Comparison of ENCODE assay signal across 10 mouse cellular contexts in genomic region chr10:67644280-67644679, GRCm38 (mm10).
DNase-seq lines count a peak whose midpoint lies in the region; ATAC-seq lines count a peak whose summit lies in the region.
"Had no signal": no experiment of that assay in that cellular context is flagged by ENCODE, and none has a peak within 500 bp of the region (broad histone marks: within the 10 kb centered on the region; RNA-seq: fewer than 3 reads in every experiment).

No protein-coding gene starts in this region.

- WGBS in embryonic facial prominence, embryonic 11.5 days = 42% methylated on average over 1 of the region's 1 CpGs
- 35% methylated on average over 1 of the region's 1 CpGs for WGBS in embryonic facial prominence, embryonic 10.5 days
- WGBS in midbrain, embryonic 11.5 days = 70% methylated on average over 1 of the region's 1 CpGs
- WGBS in intestine, embryonic 15.5 days = 27% methylated on average over 1 of the region's 1 CpGs

- no peaks in the 10 kb centered on the region for H3K9me3 ChIP-seq in embryonic facial prominence, embryonic 11.5 days (replicated peaks; ENCODE audit: control insufficient read depth, low read length)
- no peaks in the 10 kb centered on the region for H3K9me3 ChIP-seq in embryonic facial prominence, embryonic 10.5 days
- no peaks in the 10 kb centered on the region for H3K9me3 ChIP-seq in midbrain, embryonic 11.5 days (ENCODE audit: control insufficient read depth, low read length)
- H3K9me3 ChIP-seq in intestine, embryonic 15.5 days = no peaks in the 10 kb centered on the region
- H3K9me3 ChIP-seq: stomach, embryonic 15.5 days had no signal

- no peak overlapping the region for H3K4me2 ChIP-seq in embryonic facial prominence, embryonic 11.5 days (ENCODE audit: low read depth, low read length)
- no peak overlapping the region for H3K4me2 ChIP-seq in midbrain, embryonic 11.5 days
- H3K4me2 ChIP-seq in intestine, embryonic 15.5 days (replicated peaks) = no peak overlapping the region
- H3K4me2 ChIP-seq: stomach, embryonic 15.5 days had no signal

- no peaks in the 10 kb centered on the region; the same call in 1 of the 2 replicates for H3K4me1 ChIP-seq in embryonic facial prominence, embryonic 11.5 days (ENCODE audit: control insufficient read depth, insufficient read depth, low read length)
- H3K4me1 ChIP-seq in embryonic facial prominence, embryonic 10.5 days = peaks cover 40% of the 10 kb centered on the region
- H3K4me1 ChIP-seq in midbrain, embryonic 11.5 days (ENCODE audit: control insufficient read depth, insufficient read depth, low read length) = peaks cover 3% of the 10 kb centered on the region
- H3K4me1 ChIP-seq in intestine, embryonic 15.5 days (replicated peaks) = no peaks in the 10 kb centered on the region

- no peak overlapping the region for H3K4me3 ChIP-seq in embryonic facial prominence, embryonic 11.5 days (ENCODE audit: low read depth, low read length)
- H3K4me3 ChIP-seq in embryonic facial prominence, embryonic 10.5 days = no peak overlapping the region
- H3K4me3 ChIP-seq in midbrain, embryonic 11.5 days (ENCODE audit: low read depth, low read length) = no peak overlapping the region
- no peak overlapping the region for H3K4me3 ChIP-seq in intestine, embryonic 15.5 days (replicated peaks)
- H3K4me3 ChIP-seq: stomach, embryonic 15.5 days had no signal

- no peaks in the 10 kb centered on the region for H3K36me3 ChIP-seq in embryonic facial prominence, embryonic 11.5 days (replicated peaks; ENCODE audit: control insufficient read depth, insufficient read depth, low read depth, low read length)
- H3K36me3 ChIP-seq in embryonic facial prominence, embryonic 10.5 days (replicated peaks) = no peaks in the 10 kb centered on the region
- no peaks in the 10 kb centered on the region for H3K36me3 ChIP-seq in midbrain, embryonic 11.5 days (ENCODE audit: control insufficient read depth, insufficient read depth, low read length)
- no peaks in the 10 kb centered on the region for H3K36me3 ChIP-seq in intestine, embryonic 15.5 days
- H3K36me3 ChIP-seq: stomach, embryonic 15.5 days had no signal

- H3K27me3 ChIP-seq in embryonic facial prominence, embryonic 11.5 days (ENCODE audit: control insufficient read depth, insufficient read depth, low read length) = no peaks in the 10 kb centered on the region
- H3K27me3 ChIP-seq in embryonic facial prominence, embryonic 10.5 days (replicated peaks; ENCODE audit: low read depth, poor library complexity, severe bottlenecking) = peaks cover 13% of the 10 kb centered on the region
- no peaks in the 10 kb centered on the region for H3K27me3 ChIP-seq in midbrain, embryonic 11.5 days (ENCODE audit: control insufficient read depth, insufficient read depth, low read length)
- H3K27me3 ChIP-seq in intestine, embryonic 15.5 days (replicated peaks) = no peaks in the 10 kb centered on the region
- H3K27me3 ChIP-seq: stomach, embryonic 15.5 days had no signal

- no peak overlapping the region for H3K9ac ChIP-seq in embryonic facial prominence, embryonic 11.5 days (replicated peaks; ENCODE audit: low read length)
- H3K9ac ChIP-seq in midbrain, embryonic 11.5 days (ENCODE audit: low read length) = no peak overlapping the region
- H3K9ac ChIP-seq in intestine, embryonic 15.5 days = no peak overlapping the region
- H3K9ac ChIP-seq: liver, embryonic 14.5 days; stomach, embryonic 15.5 days had no signal

- DNase-seq in embryonic facial prominence, embryonic 11.5 days (ENCODE audit: low spot score) = peak; percentile 31
- DNase-seq in embryonic facial prominence, embryonic 10.5 days (ENCODE audit: low spot score) = no peak
- peak; percentile 11 for DNase-seq in MN1 (ENCODE audit: low spot score)
- peak; percentile 58 to 67 for DNase-seq in heart, postnatal 10 days
- no peak for DNase-seq in midbrain, embryonic 11.5 days (ENCODE audit: low spot score, missing footprints)
- no peak for DNase-seq in retina, postnatal 1 day

- intact Hi-C loops in heart, postnatal 10 days (cut with DNase I) = no loop called here

- ATAC-seq in embryonic facial prominence, embryonic 11.5 days (replicated peaks; ENCODE audit: insufficient number of reproducible peaks, low FRiP score, low TSS enrichment, low read depth) = no peak
- peak; percentile 38 for ATAC-seq in megakaryocyte progenitor cell, adult 5-6 weeks (replicated peaks; ENCODE audit: poor library complexity)
- ATAC-seq in midbrain, embryonic 11.5 days (ENCODE audit: low FRiP score) = no peak
- no peak for ATAC-seq in intestine, embryonic 15.5 days

- no peak overlapping the region for H3K27ac ChIP-seq in embryonic facial prominence, embryonic 11.5 days (replicated peaks; ENCODE audit: low read depth, low read length)
- no peak overlapping the region for H3K27ac ChIP-seq in embryonic facial prominence, embryonic 10.5 days (replicated peaks)
- H3K27ac ChIP-seq in midbrain, embryonic 11.5 days (ENCODE audit: low read depth, low read length) = no peak overlapping the region
- H3K27ac ChIP-seq in intestine, embryonic 15.5 days = no peak overlapping the region
- H3K27ac ChIP-seq: liver, embryonic 14.5 days; stomach, embryonic 15.5 days had no signal

Comparison
In these comparisons a context has a peak if more than half of its experiments do, and no peak if none do; other contexts are left out.
1. DNase-seq: peak in embryonic facial prominence, embryonic 11.5 days (single experiment), MN1 (single experiment) and heart, postnatal 10 days (2 of 2); none in embryonic facial prominence, embryonic 10.5 days (single experiment), midbrain, embryonic 11.5 days (single experiment) and retina, postnatal 1 day (single experiment).